Mouse (Mus musculus) spleen, postnatal 0 days (tissue): Measurements from ENCODE around the gene Rex1bd. TPM values are rescaled to one million over a fixed set of nuclear protein-coding genes. Genes with fewer than 3 reads are reported as not detected.

Experiments
- polyA plus RNA-seq: library from polyadenylated mRNA; unstranded; fragments of >200 nt; fragmentation: Nextera tagmentation; extraction: Ambion mirVana; gene quantifications from 2 replicates; pipeline ENCODE4 v1.2.1, GENCODE M21; 2015

Rex1bd gene
- polyA plus RNA-seq, result 90.9 and 97.6 TPM in 2 replicates

GRCm38 (mm10) chr8:70506328-70507026 lies at the start of gene Rex1bd:
Rex1bd (minus strand) TSS chr8:70506752.

GRCm38 (mm10) chr8:70539077-70539813 lies 32.7 kb upstream of the Rex1bd start, which contains the start of gene Ell:
Ell (plus strand) TSS chr8:70539457.

GRCm38 (mm10) chr8:70527512-70528181 lies 21.1 kb upstream of the Rex1bd start, which contains the start of the genes Fkbp8 and Kxd1:
Fkbp8 (plus strand) TSS chr8:70527724.
Kxd1 (minus strand) TSS chr8:70527956.

DNA sequence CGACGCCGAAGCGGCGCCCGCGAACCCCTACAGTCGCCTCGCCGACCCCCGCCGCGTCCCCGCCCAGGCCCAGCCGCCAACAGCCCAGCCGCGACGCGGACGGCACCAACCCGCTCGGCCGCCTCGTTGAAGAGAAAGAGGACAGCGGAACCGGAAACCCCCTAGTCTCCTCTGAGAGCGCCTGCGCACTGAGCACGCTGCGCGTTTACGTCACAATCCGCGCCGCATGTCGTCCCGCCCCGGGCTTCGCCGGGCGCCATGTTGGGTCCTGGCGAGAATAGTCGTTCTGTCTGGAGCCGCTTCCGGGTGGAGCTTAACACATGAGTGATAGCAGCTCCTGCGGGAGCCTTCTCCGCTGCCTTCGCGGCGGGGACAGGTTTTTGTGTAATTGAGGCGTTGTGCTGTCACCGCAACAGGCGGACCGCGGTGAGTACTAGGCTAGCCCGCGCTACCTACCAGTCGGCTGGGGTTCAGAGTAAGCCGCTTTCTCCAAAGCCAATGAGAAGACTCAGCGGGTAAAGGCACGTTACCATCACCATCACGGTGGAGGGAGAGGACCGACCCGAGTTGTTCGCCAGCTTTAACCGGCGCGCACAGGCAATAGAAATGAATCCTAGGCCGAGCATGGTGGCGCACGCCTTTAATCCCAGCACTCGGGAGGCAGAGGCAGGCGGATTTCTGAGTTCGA lies 3.8 kb upstream of the Rex1bd start, which contains the start of gene Uba52:
TSS of gene Uba52 (minus strand) at position 574 of the 688 bp plus-strand sequence.

GRCm38 (mm10) chr8:70492664-70493640 lies 13.6 kb downstream of the Rex1bd start, which contains the start of gene Crlf1:
Crlf1 (plus strand) TSS chr8:70493158.

GRCm38 (mm10) chr8:70486941-70487520 lies 19.5 kb downstream of the Rex1bd start, which contains the start of gene Tmem59l:
Tmem59l (minus strand) TSS chr8:70487358.

DNA sequence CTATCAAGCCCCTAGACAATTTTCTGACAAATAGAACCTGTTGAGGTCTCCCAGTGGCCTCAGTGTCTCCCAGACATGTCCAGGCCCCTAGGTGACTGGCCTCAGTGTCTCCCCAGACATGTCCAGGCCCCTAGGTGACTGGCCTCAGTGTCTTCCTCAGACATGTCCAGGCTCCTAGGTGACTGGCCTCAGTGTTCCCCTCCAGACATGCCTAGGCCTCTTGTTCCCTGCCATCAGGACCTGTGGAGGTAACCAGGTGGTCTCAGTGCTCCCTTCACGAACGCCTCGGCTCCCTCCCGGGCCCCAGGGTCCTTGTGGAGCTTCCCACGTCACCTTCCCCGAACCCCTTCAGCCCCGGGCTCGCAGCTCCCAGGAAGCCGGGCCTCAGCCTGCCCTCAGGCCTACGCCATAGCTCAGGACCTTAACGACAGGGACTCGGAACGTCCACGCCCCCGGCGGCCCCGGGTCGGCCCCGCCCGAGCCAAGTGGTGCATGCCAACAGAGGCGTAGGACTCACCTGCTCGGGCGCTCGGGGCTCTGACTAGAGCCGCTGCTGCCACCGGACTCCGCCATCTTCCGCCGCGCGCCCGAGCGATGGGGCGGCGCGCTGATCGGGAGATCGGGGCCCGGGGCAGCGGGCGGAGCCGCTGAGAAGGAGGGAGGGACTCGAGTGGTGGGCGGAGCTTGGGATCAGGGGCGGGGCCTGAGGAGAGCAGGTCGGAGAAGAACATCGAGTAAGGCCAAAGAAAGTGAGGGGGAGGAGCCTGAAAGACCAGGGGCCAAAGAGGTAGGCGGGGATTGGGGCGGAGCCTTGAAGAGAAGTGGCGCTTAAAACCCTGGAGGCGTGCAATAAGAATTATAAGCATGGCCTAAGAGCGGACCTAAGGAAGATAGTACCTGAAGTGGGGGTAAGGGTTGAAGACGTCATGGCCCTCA lies 30.0 kb downstream of the Rex1bd start, which contains the start of gene Klhl26:
TSS of gene Klhl26 (minus strand) at position 636 of the 936 bp plus-strand sequence.

Other genes starting within 250 kb of the Rex1bd start
- gene Homer3, start 223.9 kb downstream of the Rex1bd start, polyA plus RNA-seq, result 12.8 and 17.0 TPM in 2 replicates
- 27.7 and 29.9 TPM in 2 replicates for gene Ddx49, start 204.3 kb downstream of the Rex1bd start, polyA plus RNA-seq
- gene Cope, start 204.2 kb downstream of the Rex1bd start, polyA plus RNA-seq, result 164 and 185 TPM in 2 replicates
- 0.46 and 0.73 TPM in 2 replicates for gene Cers1, start 191.0 kb downstream of the Rex1bd start, polyA plus RNA-seq
- gene Gdf1, start 176.9 kb downstream of the Rex1bd start, polyA plus RNA-seq, result 0.16 and 0.34 TPM in 2 replicates
- gene Upf1, start 153.5 kb downstream of the Rex1bd start, polyA plus RNA-seq, result 12.9 and 13.1 TPM in 2 replicates
- 0.28 and 0.38 TPM in 2 replicates for gene Comp, start 133.2 kb downstream of the Rex1bd start, polyA plus RNA-seq
- gene Crtc1, start 67.2 kb downstream of the Rex1bd start, polyA plus RNA-seq, result 4.9 and 5.2 TPM in 2 replicates
- gene Klhl26, start 29.8 kb downstream of the Rex1bd start, polyA plus RNA-seq, result 6.0 and 7.3 TPM in 2 replicates
- not detected in 2 replicates for gene Tmem59l, start 19.4 kb downstream of the Rex1bd start, polyA plus RNA-seq
- gene Crlf1, start 13.6 kb downstream of the Rex1bd start, polyA plus RNA-seq, result 2.3 and 2.4 TPM in 2 replicates
- gene Uba52, start 4.0 kb upstream of the Rex1bd start, polyA plus RNA-seq, result 940 and 995 TPM in 2 replicates
- 177 and 190 TPM in 2 replicates for gene Fkbp8, start 21.0 kb upstream of the Rex1bd start, polyA plus RNA-seq
- gene Kxd1, start 21.2 kb upstream of the Rex1bd start, polyA plus RNA-seq, result 46.7 and 49.2 TPM in 2 replicates
- 9.3 and 10.1 TPM in 2 replicates for gene Ell, start 32.7 kb upstream of the Rex1bd start, polyA plus RNA-seq
- 50.4 and 57.8 TPM in 2 replicates for gene Isyna1, start 87.6 kb upstream of the Rex1bd start, polyA plus RNA-seq
- gene Ssbp4, start 102.1 kb upstream of the Rex1bd start, polyA plus RNA-seq, result 80.1 and 80.6 TPM in 2 replicates
- gene Lrrc25, start 109.4 kb upstream of the Rex1bd start, polyA plus RNA-seq, result 10.7 and 14.6 TPM in 2 replicates
- 0.79 and 0.93 TPM in 2 replicates for gene Gdf15, start 125.7 kb upstream of the Rex1bd start, polyA plus RNA-seq
- 13.5 and 15.4 TPM in 2 replicates for gene Pgpep1, start 153.6 kb upstream of the Rex1bd start, polyA plus RNA-seq
- 209 and 217 TPM in 2 replicates for gene Lsm4, start 166.5 kb upstream of the Rex1bd start, polyA plus RNA-seq
- gene Jund, start 192.2 kb upstream of the Rex1bd start, polyA plus RNA-seq, result 33.3 and 37.5 TPM in 2 replicates
- not detected in 2 replicates for gene Iqcn, start 196.7 kb upstream of the Rex1bd start, polyA plus RNA-seq
- gene Gm3336, start 211.8 kb upstream of the Rex1bd start, polyA plus RNA-seq, result 0.16 TPM in 1 of 2 replicates, not detected in the other
- gene Pde4c, start 217.0 kb upstream of the Rex1bd start, polyA plus RNA-seq, result 0.16 and 0.24 TPM in 2 replicates
- gene Rab3a, start 247.9 kb upstream of the Rex1bd start, polyA plus RNA-seq, result 4.8 and 5.3 TPM in 2 replicates